Mouse (Mus musculus) ES-E14 (cell line): ENCODE data around the gene Smarcc2. TPM values are rescaled to one million over a fixed set of nuclear protein-coding genes. Genes with fewer than 3 reads are reported as not detected.

Experiments
- DNase-seq: peaks from one replicate; pipeline ENCODE4 v3.0.0-alpha.2; 2013; ENCODE audit warnings: low read depth, low spot score
- H3K27ac ChIP-seq: 2 replicates; pipeline ENCODE4 v1.5.1; 2012; ENCODE audit warnings: low read depth, mild to moderate bottlenecking, low read length, moderate library complexity, mixed read lengths; ENCODE audit not compliant: poor library complexity, insufficient read depth, severe bottlenecking
- H3K36me3 ChIP-seq: 2 replicates; pipeline ENCODE4 v1.6.1; 2012; ENCODE audit warnings: mild to moderate bottlenecking, low read length, moderate library complexity, mixed read lengths; ENCODE audit not compliant: control insufficient read depth, poor library complexity, insufficient read depth, severe bottlenecking
- H3K4me1 ChIP-seq, 2 experiments: fragments of 150-350 bp in 1 of 2; sonication (generic) in 1 of 2; 2 replicates each; pipeline ENCODE4 v1.6.1; 2012; ENCODE audit warnings: low read length in 2 of 2, mild to moderate bottlenecking in 1 of 2, mixed read lengths in 1 of 2; ENCODE audit not compliant: control insufficient read depth in 2 of 2, insufficient read depth in 2 of 2, poor library complexity in 1 of 2
- H3K4me3 ChIP-seq, 2 experiments: fragments of 150-350 bp in 1 of 2; sonication (generic) in 1 of 2; 2 replicates each; pipeline ENCODE4 v1.5.1; 2012; ENCODE audit warnings: low read length in 2 of 2, low read depth in 1 of 2, mild to moderate bottlenecking in 1 of 2, mixed read lengths in 1 of 2; ENCODE audit not compliant: insufficient read depth in 1 of 2, poor library complexity in 1 of 2, severe bottlenecking in 1 of 2
- H3K9ac ChIP-seq: 2 replicates; pipeline ENCODE4 v1.6.1; 2012; ENCODE audit warnings: low read depth, mild to moderate bottlenecking, low read length, mixed read lengths; ENCODE audit not compliant: poor library complexity, insufficient read depth, severe bottlenecking
- H3K9me3 ChIP-seq: fragments of 150-350 bp; sonication (generic); 2 replicates; pipeline ENCODE4 v1.6.1; 2012; ENCODE audit warnings: low read depth, mild to moderate bottlenecking, low read length; ENCODE audit not compliant: control insufficient read depth, insufficient read depth
- CHD2 ChIP-seq: IDR thresholded peaks from 2 replicates; pipeline ENCODE4 v1.6.1; 2014; ENCODE audit warnings: mild to moderate bottlenecking, low read depth, low read length, inconsistent platforms
- HCFC1 ChIP-seq: IDR thresholded peaks from 2 replicates; pipeline ENCODE4 v1.6.1; 2012; ENCODE audit warnings: low read length, inconsistent platforms, borderline replicate concordance; ENCODE audit not compliant: insufficient read depth
- MAFK ChIP-seq: IDR thresholded peaks from 2 replicates; pipeline ENCODE4 v1.6.1; 2014; ENCODE audit warnings: mild to moderate bottlenecking, low read depth, low read length, inconsistent platforms; ENCODE audit not compliant: insufficient read depth
- ZC3H11A ChIP-seq: IDR thresholded peaks from 2 replicates; pipeline ENCODE4 v1.6.1; 2012; ENCODE audit warnings: low read depth, mild to moderate bottlenecking, inconsistent platforms, low read length, borderline replicate concordance
- ZNF384 ChIP-seq: IDR thresholded peaks from 2 replicates; pipeline ENCODE4 v1.6.1; 2012; ENCODE audit warnings: low read depth, low read length, inconsistent platforms
- in situ Hi-C, 2 experiments: fragments of 600-800 bp; cut with MboI; formaldehyde crosslinking; loops; one replicate each; pipeline ENCODE4 v1.15.1; 2025; ENCODE audit warnings: low sequenced_read_pairs in 2 of 2, inconsistent platforms in 1 of 2; ENCODE audit not compliant: unreplicated experiment in 2 of 2
- total RNA-seq: library from RNA; depleted of rRNA; stranded (reverse); fragments of 300-350 nt; gene quantifications from 2 replicates; pipeline ENCODE4 v1.2.3, GENCODE M21; 2012

Smarcc2 gene
- total RNA-seq, 1 experiment, result 18.9 TPM

- in situ Hi-C loops, result no loop called here
- H3K9me3 ChIP-seq, result no peaks in the 10 kb centered on the region
- peak within 1 kb of the TSS; percentile 83 to 95 for H3K4me3 ChIP-seq
- peak within 1 kb of the TSS; percentile 82 for H3K9ac ChIP-seq
- peak; percentile 99 for DNase-seq
- peaks cover 2 to 30% of the 10 kb centered on the region in 2 experiments; a peak in 3 of 4 replicates for H3K4me1 ChIP-seq
- H3K36me3 ChIP-seq, result peaks cover 28% of the 10 kb centered on the region
- TF ChIP-seq HCFC1 (peak; percentile 55; the same call in 1 of the 2 replicates), MAFK (no peak)
- peak within 1 kb of the TSS; percentile 95 for H3K27ac ChIP-seq
Measured at GRCm38 (mm10) chr10:128493695-128494666, 34.9 kb downstream of the Smarcc2 start, which contains the start of gene Myl6. Gene Myl6 (minus strand): TSS chr10:128494145.

- TF ChIP-seq CHD2, result no peak
- no peak for TF ChIP-seq ZC3H11A
- TF ChIP-seq ZNF384, result no peak
- TF ChIP-seq MAFK, result no peak
- Histone ChIP-seq H3K36me3 (peaks cover 25% of the 10 kb centered on the region), H3K9me3 (no peaks in the 10 kb centered on the region), H3K4me3 (peak overlapping the region; percentile 72 to 85), H3K9ac (peak overlapping the region; percentile 78), H3K4me1 (peaks cover 2 to 27% of the 10 kb centered on the region in 2 experiments; a peak in 3 of 4 replicates), H3K27ac (peak overlapping the region; percentile 37; the same call in 1 of the 2 replicates)
- DNase-seq, result no peak
- in situ Hi-C loops, result no loop called here
Measured at GRCm38 (mm10) chr10:128494667-128495245, 35.7 kb downstream of the Smarcc2 start.

GRCm38 (mm10) chr10:128495270-128495669, 36.2 kb downstream of the Smarcc2 start:
- H3K9ac ChIP-seq, result no peak overlapping the region
- TF ChIP-seq HCFC1 (no peak), ZNF384 (0 out of 2 replicates have a peak, but pooled peaks have one; percentile 11), MAFK (no peak)
- in situ Hi-C loops, result no loop called here
- peak overlapping the region in 1 of 2 experiments; percentile 85; a peak in 1 of 4 replicates for H3K4me3 ChIP-seq
- H3K27ac ChIP-seq, result no peak overlapping the region
- no peak for DNase-seq
- H3K9me3 ChIP-seq, result no peaks in the 10 kb centered on the region
- H3K36me3 ChIP-seq, result peaks cover 22% of the 10 kb centered on the region
- H3K4me1 ChIP-seq, result peaks cover 2 to 23% of the 10 kb centered on the region in 2 experiments; a peak in 3 of 4 replicates

GRCm38 (mm10) chr10:128495903-128496302, 36.9 kb downstream of the Smarcc2 start:
- in situ Hi-C loops, result no loop called here
- Histone ChIP-seq H3K27ac (no peak overlapping the region), H3K36me3 (peaks cover 17% of the 10 kb centered on the region), H3K9ac (no peak overlapping the region), H3K4me1 (peaks cover 2 to 22% of the 10 kb centered on the region in 2 experiments; a peak in 3 of 4 replicates), H3K4me3 (no peak overlapping the region), H3K9me3 (no peaks in the 10 kb centered on the region)
- no peak for TF ChIP-seq ZC3H11A
- TF ChIP-seq HCFC1, result no peak
- TF ChIP-seq ZNF384, result no peak
- TF ChIP-seq CHD2, result no peak
- TF ChIP-seq MAFK, result no peak
- DNase-seq, result no peak
